Mouse (Mus musculus) G1E (cell line): ENCODE measurements at regions not wholly inside any gene's neighbourhood (a gene's known extent, or its start where the extent isn't known, plus 50 kb on each side); places are given as distances from the start of the nearest gene placed in this dataset.

ENCODE experiments used
- ATAC-seq: 2 replicates; pipeline ENCODE4 v1.8.0; 2016; ENCODE audit warnings: mild to moderate bottlenecking; ENCODE audit not compliant: insufficient number of reproducible peaks, poor library complexity, low FRiP score, severe bottlenecking; ENCODE audit errors: extremely low read depth
- DNase-seq: peaks from one replicate; pipeline ENCODE4 v3.0.0; 2012; ENCODE audit warnings: low spot score
- H3K27me3 ChIP-seq: 2 replicates; pipeline ENCODE4 v1.6.1; 2012; ENCODE audit warnings: mild to moderate bottlenecking, low read length, inconsistent platforms; ENCODE audit not compliant: insufficient read depth
- H3K36me3 ChIP-seq: replicated peaks from 2 replicates; pipeline ENCODE3; 2012; ENCODE audit warnings: mild to moderate bottlenecking, inconsistent platforms
- H3K4me1 ChIP-seq: 2 replicates; pipeline ENCODE4 v1.6.1; 2012; ENCODE audit warnings: low read depth, low read length, inconsistent platforms, mixed read lengths; ENCODE audit not compliant: insufficient read depth
- H3K4me3 ChIP-seq: 2 replicates; pipeline ENCODE4 v1.5.1; 2012; ENCODE audit warnings: low read depth, mild to moderate bottlenecking, inconsistent platforms, low read length, moderate library complexity, mixed read lengths
- H3K9me3 ChIP-seq: replicated peaks from 2 replicates; pipeline ENCODE4 v1.6.1; 2012; ENCODE audit warnings: inconsistent platforms
- CTCF ChIP-seq: IDR thresholded peaks from 2 replicates; pipeline ENCODE4 v1.5.1; 2012; ENCODE audit warnings: low read depth, low read length, inconsistent platforms, mixed read lengths
- GATA1 ChIP-seq: IDR thresholded peaks from 2 replicates; pipeline ENCODE4 v1.6.1; 2012; ENCODE audit warnings: borderline replicate concordance, low read length, inconsistent platforms, mixed read lengths
- GATA2 ChIP-seq: IDR thresholded peaks from 2 replicates; pipeline ENCODE4 v1.6.1; 2012; ENCODE audit warnings: low read depth, low read length, inconsistent platforms, borderline replicate concordance
- POLR2AphosphoS5 ChIP-seq: IDR thresholded peaks from 2 replicates; pipeline ENCODE4 v1.6.1; 2012; ENCODE audit warnings: low read depth, low read length, inconsistent platforms; ENCODE audit not compliant: insufficient replicate concordance
- TAL1 ChIP-seq: conservative IDR thresholded peaks from 2 replicates; pipeline ENCODE4 v1.6.1; 2012; ENCODE audit warnings: low read depth, low read length, inconsistent platforms, mixed read lengths

DNA sequence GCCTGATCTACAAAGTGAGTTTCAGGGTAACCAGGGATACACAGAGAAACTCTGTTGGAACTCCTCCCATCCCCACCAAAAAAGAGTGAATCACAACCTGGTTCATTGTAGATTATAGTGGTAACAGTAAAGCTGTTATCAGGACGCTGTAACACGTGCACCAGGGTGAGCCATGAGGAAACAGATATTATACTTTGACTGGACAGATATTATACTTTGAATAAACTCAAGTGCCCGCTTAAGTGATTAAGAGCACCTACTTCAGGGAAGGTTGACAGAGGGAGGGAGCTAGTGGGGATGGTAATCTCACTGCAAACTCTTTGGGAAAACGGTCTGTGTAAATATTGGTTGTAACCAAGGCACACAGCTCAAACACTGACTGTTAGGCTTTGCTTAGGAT lies 147.4 kb downstream of the Cetn3 start:
- no peak overlapping the region for H3K4me3 ChIP-seq
- TF ChIP-seq GATA1 (no peak), POLR2AphosphoS5 (no peak), GATA2 (no peak), TAL1 (no peak), CTCF (no peak)
- H3K36me3 ChIP-seq: no peaks in the 10 kb centered on the region
- DNase-seq (no peak), ATAC-seq (no peak)
- H3K4me1 ChIP-seq: no peaks in the 10 kb centered on the region
- H3K27me3 ChIP-seq: no peaks in the 10 kb centered on the region
- H3K9me3 ChIP-seq: no peaks in the 10 kb centered on the region

- Histone ChIP-seq H3K4me3 (no peak overlapping the region), H3K36me3 (no peaks in the 10 kb centered on the region), H3K4me1 (no peaks in the 10 kb centered on the region), H3K27me3 (no peaks in the 10 kb centered on the region), H3K9me3 (no peaks in the 10 kb centered on the region)
- ATAC-seq: no peak
- no peak for DNase-seq
- no peak for TF ChIP-seq GATA1
- TF ChIP-seq CTCF: no peak
- TF ChIP-seq TAL1: no peak
- TF ChIP-seq POLR2AphosphoS5: no peak
- no peak for TF ChIP-seq GATA2
Observed at GRCm38 (mm10) chr13:81931199-81931598, 148.3 kb downstream of the Cetn3 start.

DNA sequence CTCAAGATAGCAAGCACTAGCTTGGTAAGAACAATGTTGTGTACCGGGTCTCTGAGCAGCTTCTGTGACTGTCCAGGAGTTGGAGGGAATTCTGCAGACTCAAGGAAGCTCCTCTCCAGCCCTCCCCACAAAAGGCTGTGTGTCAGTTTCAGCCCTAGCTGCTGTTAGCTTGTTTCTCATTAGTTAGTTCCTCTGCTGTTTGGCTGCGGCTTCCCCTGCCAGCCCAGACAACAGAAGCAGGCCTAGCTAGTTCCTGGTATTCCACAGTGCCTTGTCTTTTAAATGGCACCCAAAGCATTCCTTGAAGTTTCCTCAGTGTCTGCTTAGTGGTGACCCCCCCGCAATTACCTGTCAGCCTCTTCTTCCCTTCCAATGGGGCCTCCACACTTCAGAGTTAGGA lies 154.2 kb downstream of the Cetn3 start:
- H3K27me3 ChIP-seq: peaks cover 5% of the 10 kb centered on the region
- H3K4me3 ChIP-seq: no peak overlapping the region
- DNase-seq (no peak), ATAC-seq (no peak)
- H3K9me3 ChIP-seq: no peaks in the 10 kb centered on the region
- TF ChIP-seq CTCF (no peak), GATA1 (no peak), POLR2AphosphoS5 (no peak), TAL1 (no peak), GATA2 (no peak)
- H3K4me1 ChIP-seq: no peaks in the 10 kb centered on the region
- no peaks in the 10 kb centered on the region for H3K36me3 ChIP-seq

DNA sequence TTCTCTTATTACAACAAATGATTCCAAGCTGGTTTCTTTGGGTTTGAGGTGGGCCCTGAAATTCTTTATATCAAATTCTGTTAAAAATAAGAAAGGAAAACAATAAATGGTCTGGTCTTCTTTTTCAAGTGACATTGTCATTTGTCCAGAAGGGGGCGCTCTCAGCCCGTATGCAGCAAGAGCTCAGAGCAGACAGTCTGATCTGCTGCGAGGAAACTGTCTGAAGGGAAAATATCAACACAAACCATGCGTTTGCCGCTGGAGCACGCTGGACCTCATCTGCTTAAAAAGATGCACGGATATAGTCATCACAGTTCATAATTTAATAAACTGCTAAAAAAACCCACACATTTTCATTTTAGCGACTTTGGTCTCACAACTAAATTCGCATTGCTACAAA lies 161.2 kb downstream of the Cetn3 start:
- TF ChIP-seq TAL1: no peak
- no peak for TF ChIP-seq POLR2AphosphoS5
- no peak for TF ChIP-seq GATA1
- no peak for TF ChIP-seq CTCF
- no peak for TF ChIP-seq GATA2
- Histone ChIP-seq H3K36me3 (no peaks in the 10 kb centered on the region), H3K27me3 (no peaks in the 10 kb centered on the region), H3K4me3 (no peak overlapping the region), H3K4me1 (no peaks in the 10 kb centered on the region), H3K9me3 (no peaks in the 10 kb centered on the region)
- ATAC-seq: no peak
- DNase-seq: peak; percentile 1

- H3K9me3 ChIP-seq: no peaks in the 10 kb centered on the region
- no peaks in the 10 kb centered on the region for H3K36me3 ChIP-seq
- no peaks in the 10 kb centered on the region for H3K27me3 ChIP-seq
- H3K4me1 ChIP-seq: no peaks in the 10 kb centered on the region
- TF ChIP-seq POLR2AphosphoS5: no peak
- no peak for DNase-seq
- H3K4me3 ChIP-seq: no peak overlapping the region
- no peak for ATAC-seq
Observed at GRCm38 (mm10) chr13:81944469-81944868, 161.6 kb downstream of the Cetn3 start.

- ATAC-seq: no peak
- Histone ChIP-seq H3K4me3 (no peak overlapping the region), H3K27me3 (no peaks in the 10 kb centered on the region), H3K4me1 (no peaks in the 10 kb centered on the region), H3K9me3 (no peaks in the 10 kb centered on the region), H3K36me3 (no peaks in the 10 kb centered on the region)
- no peak for DNase-seq
- TF ChIP-seq TAL1: no peak
- TF ChIP-seq GATA2: no peak
- no peak for TF ChIP-seq POLR2AphosphoS5
- TF ChIP-seq CTCF: no peak
- no peak for TF ChIP-seq GATA1
Observed at GRCm38 (mm10) chr13:81945741-81946140, 162.9 kb downstream of the Cetn3 start.

- no peaks in the 10 kb centered on the region for H3K27me3 ChIP-seq
- TF ChIP-seq TAL1: no peak
- no peak for TF ChIP-seq GATA2
- H3K4me1 ChIP-seq: no peaks in the 10 kb centered on the region
- DNase-seq (no peak), ATAC-seq (no peak)
- no peaks in the 10 kb centered on the region for H3K36me3 ChIP-seq
- no peaks in the 10 kb centered on the region for H3K9me3 ChIP-seq
- no peak overlapping the region for H3K4me3 ChIP-seq
Observed at GRCm38 (mm10) chr13:81965431-81965830, 182.6 kb downstream of the Cetn3 start.
